Mouse (Mus musculus) left cerebral cortex, adult 18-20 months (tissue): ENCODE results near the gene Rtn4r. TPM values are rescaled to one million over a fixed set of nuclear protein-coding genes. Genes with fewer than 3 reads are reported as not detected.
A peak's percentile ranks its signal among the peaks of the same experiment; 100 is the strongest.

ENCODE experiments used
- DNase-seq, 2 experiments: peaks; one replicate each; pipeline ENCODE4 v3.0.0; 2021 to 2022; ENCODE audit warnings: low spot score in 2 of 2, mixed read lengths in 1 of 2
- total RNA-seq, 2 experiments: library from RNA; stranded (reverse); gene quantifications; 2 replicates each; pipeline ENCODE4 v1.2.3; 2021

The Rtn4r gene
- total RNA-seq, 2 experiments from 2014 or later: 128 to 135 TPM

DNA sequence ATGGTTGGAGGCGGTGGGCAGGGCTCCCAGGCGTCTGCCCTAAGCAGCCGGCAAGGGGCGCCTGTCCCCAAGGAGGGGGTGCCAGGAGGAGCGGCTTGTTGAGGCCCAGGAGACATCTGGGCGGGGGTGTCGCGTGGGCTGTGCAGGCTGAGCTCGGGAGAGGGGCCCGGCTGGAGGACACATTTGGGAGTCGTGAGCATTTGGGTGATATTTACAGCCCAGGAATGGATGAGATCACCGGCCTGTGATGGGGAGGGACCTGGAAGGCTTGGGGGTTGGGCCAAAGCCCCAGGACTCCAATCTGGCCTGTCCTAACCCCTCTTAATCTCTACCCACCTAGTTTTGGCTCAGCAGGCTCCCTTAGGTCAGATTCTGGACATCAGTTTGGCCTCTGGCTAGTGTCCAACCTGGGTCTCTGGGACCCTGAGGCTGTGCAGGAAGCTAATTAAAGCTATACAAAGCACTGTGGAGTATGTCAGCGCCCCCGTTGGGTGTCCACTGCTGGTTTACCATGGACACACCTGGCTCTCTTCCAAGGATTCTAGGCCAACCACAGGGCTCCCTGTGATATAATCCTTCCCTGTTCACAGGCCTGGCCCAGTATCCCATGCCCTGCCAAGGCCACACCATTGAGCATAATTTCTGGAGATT is 27.2 kb downstream of the Rtn4r start:
- peak; percentile 92 to 95 for DNase-seq

DNA sequence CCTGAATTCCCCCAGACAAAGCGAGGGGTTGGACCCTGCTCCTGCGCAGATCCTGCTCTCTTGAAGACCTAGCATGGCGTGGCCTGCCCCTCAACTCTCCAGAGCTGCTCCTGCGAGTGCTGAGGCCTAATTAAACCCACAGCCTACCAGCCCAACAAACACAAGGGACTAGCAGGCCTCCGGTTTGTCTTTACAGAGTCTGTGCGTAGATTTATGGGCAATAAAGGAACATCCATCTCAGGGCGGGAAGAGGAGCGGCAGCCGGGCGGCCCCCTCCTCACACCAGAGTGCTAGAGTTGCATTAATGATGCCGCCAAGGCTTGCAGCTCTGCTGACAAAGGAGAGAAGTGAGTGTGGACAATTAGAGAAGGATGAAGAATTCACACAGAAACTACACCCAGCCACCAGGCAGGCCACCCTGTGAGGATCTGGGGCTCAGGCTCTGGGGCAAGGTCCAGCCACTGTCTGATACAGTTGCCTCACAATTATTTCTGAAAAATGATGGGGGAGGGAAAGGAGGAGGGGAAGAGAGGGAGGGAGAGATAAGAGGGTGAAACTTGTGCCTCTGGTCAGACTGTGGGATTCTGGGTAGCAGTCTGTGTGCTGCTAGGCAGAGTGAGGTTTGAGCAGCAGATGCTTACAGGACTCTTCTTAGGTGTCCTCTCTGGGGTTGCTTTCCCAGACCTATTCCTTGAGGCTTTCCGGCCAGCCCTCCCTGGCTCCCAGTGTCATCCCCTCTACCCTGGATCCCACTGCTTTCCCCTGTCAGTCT is 29.3 kb downstream of the Rtn4r start:
- no peak for DNase-seq

DNA sequence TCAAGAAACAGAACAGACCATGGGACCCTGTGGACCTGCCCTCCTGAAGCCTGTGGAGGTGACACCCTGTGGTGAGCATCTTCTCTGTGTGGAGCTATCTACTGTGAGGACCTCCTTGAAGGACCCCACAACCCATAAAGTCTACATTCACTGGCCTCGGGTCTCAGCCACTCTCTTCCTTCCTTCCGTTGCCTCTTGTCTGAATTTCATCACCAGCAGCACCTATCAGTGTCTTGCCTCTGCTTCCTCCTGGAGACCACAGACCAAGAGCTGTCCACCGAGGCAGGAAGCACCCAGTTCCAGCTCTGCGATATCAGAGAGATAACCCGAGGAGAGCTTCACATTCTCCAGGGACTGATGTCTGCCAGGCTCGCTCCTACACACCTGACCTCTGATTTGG is 31.8 kb downstream of the Rtn4r start:
- no peak for DNase-seq

DNA sequence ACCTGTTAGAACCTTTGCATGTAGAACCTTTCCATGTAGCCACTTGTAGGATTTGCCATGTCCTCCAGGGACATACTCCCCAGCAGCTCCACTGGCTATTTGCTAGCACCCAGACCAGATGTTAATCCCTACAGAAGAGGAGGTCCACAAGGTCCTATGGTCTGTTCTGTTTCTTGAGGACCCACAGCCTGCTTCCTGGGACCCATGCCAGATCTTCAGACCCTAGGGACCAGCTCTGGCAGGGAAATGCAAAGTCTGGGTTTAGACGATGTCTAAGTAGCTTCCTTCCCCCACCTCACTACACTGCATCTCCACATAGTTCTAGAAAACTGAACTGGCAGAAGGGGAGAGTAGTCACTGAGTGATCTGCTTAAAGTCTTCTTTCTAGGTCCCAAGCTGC is 32.3 kb downstream of the Rtn4r start:
- no peak for DNase-seq

DNA sequence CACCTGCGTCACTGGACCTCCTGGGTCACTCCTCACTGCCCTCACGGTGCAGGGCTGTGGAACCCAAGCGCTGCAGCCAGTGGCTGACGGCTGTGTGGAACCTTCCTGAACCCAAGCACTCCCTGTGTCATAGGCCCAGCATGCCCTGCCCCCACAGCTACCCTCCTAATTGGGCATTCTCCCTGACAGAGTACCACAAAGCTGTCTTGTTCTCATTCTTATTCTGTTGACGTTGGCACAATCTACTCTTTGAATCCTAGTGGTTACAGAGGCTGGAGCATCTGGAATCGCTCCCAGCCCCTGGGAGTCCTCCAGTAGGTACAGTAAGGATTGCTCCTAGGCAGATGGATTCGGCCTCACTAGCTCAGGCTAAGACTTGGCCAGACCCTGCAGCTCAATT is 33.1 kb downstream of the Rtn4r start:
- no peak for DNase-seq

DNA sequence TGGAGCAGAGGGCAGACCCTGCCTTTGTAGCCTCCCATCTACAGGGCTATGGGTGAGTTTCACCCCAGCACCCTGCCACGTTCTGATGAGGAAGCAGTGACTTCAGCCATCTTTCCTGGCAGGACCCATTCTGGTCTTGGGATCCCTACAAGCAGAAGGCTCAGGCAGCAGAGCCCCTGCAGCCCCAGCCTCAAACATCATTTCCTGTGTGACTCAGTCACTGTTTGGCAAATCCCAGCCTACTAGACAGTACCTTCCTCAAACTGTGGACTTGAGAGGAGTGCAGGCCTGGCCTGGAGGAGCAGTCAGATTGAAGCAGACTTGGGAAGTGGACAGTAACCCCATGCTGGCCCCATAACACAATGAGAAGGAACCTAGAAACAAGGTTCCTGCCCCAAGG is 33.7 kb downstream of the Rtn4r start:
- DNase-seq: no peak

DNA sequence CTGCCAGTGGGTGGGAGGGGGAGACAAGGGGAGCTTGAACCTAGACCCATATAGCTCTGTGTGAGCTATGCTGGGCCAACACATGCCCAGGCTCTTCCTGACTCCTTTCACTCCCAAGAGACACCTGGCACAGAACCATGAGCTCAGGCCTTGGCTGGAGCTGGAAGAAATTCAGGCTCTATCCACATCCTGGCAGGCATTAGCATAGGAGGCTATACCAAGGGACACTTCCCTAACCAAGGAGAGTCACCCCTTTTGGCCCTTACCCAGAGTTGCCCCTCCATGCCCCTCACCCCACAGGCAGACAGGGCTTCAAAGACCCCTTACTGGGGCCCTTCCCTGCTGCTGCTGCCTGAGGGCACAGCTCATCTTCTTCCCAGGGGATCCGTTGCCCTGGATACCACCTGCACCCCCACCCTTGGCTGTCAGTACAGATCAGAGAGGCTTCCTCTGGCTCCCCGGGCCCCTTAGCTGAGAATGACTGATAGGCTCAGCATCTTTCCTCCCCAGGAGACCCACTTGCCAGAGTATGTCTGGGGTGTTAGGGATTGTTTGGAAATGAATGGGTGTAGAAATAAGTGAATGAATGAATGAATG is 37.3 kb downstream of the Rtn4r start:
- no peak for DNase-seq

DNA sequence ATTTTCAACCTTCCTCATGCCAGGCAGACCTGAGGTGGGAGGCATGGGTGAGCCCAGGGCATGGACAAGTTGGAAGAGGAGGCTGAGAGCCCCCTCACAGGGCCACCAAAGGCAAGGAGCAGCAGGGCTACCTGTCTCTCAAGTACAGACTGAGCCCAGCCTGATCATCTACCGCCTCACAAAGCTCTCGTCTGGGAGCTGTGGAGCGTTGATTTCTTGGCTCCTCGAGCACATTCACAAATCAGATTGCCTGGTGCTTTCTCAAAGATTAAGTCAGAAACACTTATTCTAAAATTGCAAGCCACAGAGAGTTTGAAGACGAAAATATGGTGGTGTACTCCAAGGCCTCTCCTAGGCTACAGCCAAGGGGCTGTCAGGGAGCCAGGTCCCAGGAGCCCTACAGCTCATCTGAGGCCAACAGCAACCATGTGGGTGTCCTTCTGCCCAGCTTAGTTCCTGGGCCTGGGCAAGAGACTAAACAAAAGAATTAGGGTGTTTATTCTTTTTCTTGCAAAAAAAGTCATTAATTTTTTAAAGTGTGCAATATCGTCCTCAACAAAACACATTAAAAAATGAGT is 39.3 kb downstream of the Rtn4r start:
- DNase-seq: no peak

DNA sequence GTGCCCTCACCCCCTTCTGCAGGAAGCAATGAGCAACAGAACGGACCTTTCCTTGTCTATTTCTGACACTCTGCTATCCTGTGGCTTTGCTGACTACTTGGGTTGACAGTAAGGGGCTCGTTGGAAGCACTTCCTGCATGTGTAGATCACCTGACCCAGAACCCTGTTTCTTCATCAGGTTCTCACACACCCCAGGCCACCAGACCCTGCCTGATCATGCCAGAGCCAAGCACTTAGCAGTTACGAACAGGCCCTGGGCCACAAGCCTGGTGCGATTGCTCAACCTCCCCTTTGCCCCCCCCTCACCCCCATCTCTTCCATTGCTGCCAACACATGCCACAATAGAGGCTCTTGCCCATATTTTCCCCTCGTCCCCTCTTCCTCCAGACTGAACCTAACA is 41.7 kb downstream of the Rtn4r start:
- no peak for DNase-seq

DNA sequence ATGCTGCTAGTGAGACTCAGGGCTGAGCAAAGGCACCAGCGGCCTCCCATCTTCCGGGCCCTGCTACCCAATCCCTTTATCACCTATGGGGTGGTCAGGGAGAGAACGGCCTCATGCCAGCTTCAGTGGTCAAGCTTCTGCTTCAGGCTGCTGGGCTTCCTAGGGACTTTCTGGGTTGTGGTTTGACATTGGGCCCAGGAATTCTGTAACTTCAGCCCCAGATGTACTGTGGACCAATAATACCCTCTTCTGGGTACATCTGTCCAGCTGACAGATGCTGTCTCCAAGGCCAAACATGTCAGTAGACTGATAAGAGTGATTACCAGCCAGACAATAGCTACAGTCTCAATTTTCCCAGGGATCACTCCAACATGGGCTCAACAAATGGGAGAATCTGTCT is 42.3 kb downstream of the Rtn4r start:
- DNase-seq: no peak

DNA sequence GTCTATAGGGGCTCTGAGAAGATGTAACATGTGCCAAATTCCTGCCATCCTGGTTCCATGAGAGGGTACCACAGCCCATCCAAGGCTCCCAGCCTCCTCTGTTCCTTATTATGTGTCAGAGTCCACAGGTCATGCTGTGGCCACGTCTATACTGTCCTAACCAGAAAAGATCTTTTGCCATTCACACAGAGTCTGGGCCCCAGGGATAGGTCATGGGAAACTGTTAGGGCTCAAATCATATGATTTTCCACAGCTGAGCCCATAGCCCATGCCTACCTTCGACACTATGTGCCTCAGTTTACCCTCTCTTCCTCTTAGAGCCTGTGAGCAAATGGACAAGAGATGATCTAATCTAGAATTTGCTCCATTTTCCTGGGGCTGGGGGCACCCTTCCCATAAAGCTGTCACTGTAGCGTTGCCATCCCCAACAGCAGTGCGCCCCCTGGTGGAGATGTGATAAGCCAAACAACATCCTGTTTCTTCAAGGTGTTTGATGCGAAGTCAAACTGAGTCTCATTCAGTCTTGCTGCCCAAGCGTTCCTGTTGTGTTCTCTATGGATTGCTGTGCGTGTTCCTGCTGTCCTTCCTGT is 44.9 kb downstream of the Rtn4r start:
- DNase-seq: peak; percentile 86 to 96

DNA sequence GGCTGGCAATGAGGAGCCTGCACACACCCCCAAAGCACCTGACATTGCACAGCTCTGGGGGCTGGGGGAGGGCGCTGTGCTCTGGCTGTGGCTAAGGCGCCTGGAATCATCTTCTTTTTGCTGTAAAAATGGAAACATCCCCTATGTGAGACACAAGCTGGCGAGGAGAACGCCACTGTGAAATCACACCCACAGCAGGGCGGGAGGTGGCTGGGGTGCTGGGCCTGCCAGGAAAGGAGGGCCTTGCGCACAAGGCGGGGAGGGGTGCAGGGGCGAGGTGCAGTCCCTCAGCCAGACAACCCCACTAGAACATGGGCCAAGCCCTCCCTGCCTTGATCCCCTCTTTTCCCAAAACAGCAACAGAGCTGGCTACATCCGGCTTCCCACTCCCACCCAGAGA is 45.8 kb downstream of the Rtn4r start:
- peak; percentile 75 to 88 for DNase-seq

DNA sequence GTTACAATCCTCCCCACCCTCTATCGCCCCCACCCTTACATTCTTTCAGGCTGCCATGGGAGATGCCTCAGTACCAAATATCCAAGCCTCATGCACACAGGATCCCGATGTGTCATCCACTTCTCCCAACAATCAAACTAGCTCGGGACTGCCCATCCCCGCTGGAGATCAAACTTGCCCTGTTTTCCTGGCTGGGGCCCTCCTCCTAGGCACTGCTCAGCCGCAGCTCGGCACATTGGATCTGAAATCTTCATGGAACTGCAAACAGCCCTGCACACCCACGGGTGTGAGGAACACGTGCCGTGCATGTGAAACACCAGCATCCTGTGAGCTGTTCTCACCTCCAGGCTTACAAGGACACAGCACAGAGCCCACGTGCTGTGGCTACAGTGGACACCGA is 46.3 kb downstream of the Rtn4r start:
- peak; percentile 70 to 79 for DNase-seq

DNA sequence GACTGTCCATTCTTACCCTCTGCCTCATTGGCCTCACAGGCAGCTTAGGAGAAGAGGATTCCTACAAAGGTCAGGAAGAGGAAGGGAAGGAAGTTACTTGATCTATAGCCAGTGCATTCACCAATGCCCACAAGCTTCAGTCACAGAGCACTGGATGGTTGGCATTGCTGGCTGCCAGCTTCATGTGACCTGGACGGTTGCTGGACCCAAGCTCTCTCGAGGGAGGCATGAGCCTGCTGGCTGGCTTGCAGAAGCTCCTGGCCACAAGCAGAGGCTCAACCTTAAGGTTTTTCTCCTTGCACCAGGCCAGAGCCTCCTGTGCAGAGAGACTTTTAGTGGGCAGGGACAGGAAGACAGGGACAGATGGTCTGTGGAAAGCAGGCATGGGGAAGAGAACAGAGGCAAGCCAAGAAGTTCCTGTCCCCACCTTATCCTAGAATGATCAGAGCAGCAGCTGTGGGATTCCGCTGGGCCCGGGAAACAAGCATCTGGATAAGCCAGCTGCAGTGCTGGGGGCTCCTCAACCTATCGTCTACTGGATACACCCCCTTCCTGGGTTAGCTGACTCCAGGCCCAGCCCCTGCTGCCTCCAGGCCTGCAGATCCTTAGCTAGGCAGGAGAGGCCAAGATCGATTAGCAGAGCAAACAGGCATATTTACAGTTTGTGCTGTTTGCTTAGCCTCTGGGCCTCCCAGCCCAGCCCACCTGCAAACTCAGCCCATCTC is 48.5 kb downstream of the Rtn4r start:
- peak in 1 of 2 experiments; percentile 42 for DNase-seq

DNA sequence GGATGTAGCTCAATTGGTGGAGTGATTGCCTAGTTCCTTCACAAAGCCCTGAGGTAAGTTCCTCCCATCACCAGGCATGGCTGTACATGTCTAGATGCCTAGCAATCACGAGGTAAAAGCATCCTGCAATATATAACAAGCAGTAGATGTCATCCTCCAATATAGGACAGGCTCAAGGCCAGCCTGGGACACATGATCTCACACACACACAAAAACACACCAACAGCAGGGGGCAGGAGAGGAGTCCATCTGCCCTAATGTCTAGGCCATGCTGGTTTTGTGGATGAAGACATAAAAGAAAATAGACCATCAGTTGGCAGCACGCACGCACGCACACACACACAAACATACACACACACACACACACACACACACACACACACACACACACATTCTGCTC is 49.3 kb downstream of the Rtn4r start:
- DNase-seq: no peak

DNA sequence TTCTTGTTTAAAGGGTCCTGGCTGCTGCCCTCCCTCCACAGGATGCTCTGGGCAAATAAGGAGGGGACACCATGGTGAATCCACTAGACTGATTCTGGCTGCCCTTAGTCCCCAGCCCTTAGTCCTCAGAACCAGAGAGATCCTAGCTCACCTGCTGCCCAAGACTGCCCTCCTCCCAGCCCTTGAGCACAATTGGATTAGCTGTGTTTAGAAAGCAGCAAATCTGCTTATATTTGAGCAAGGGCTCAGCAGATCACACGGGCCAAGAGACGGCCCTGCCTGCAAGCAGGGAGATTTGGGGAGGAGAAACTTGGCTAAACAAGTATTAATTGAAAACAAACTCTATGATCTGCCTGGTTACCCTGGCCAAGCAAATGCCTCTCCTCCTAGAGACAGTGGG is 52.1 kb downstream of the Rtn4r start:
- DNase-seq: no peak

DNA sequence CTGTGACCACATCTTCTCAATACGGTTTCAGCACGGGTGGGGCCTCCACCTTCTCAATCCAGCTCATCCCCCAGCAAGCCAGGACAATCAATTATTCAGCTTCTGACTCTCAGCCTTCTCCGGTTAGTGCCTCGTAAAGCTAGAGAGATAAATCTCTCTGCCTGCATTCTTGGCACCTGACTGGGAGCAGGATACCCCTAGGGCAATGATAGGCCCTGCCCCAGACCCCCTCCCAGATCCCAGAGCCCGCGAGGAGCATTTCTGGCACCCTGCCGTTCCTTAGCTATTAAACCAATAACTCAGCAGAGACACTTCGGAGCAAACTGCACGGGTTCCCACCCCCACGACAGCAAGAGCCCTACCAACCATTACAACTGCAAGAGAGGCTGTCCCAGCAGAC is 54.0 kb downstream of the Rtn4r start:
- DNase-seq: no peak

DNA sequence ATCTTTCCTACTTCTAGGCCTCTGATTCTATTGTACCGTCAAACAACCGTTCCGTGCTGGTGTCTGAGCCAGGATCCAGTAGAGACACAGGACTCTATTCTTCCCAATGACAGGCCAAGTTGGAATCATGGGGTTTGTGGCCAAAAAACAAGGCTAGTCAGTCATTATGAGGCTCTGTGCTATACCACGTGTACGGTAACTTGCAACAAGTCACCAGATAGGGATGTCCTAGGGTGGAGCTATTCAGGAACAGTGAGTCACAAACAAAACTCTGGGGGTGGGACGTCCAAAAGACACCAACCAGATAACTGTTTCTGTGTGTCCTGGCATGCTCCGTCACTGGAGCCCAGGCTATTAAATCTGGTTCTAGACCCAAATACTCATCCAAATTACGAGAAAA is 55.3 kb downstream of the Rtn4r start:
- DNase-seq: no peak

DNA sequence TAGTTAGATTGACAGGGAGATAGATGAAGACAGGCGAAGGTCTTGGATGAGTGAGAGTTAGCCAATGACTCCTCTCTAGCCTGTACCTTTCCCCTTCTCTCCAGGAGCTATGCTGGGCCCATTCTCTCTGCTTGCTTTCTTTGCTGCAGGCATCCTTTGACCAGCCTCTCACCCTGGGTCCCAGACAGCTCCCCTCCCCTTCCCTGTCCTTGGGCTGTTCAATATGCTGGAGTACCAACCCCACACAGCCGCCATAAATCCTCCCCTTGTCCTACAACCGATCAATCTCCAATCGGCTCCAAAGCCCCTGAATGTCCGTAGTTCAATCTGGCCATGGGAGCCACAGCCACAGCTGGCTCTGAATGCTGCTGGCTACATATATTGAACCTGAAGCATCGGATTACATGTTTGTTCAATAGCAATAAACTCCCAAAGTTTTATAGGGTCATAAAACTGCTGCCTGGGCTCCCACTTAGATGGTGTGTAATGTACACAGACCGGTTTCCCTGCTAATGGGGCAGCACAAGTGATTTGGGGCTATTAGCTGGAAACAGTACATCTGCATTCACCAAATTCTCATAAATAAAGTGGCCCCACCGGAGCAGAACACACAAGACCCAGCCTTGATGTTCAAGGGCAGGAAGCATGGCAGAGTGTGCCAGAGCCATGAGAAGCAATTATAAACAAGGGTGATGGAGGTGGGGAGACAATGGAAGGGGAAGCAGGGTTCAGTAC is 58.4 kb downstream of the Rtn4r start:
- no peak for DNase-seq

DNA sequence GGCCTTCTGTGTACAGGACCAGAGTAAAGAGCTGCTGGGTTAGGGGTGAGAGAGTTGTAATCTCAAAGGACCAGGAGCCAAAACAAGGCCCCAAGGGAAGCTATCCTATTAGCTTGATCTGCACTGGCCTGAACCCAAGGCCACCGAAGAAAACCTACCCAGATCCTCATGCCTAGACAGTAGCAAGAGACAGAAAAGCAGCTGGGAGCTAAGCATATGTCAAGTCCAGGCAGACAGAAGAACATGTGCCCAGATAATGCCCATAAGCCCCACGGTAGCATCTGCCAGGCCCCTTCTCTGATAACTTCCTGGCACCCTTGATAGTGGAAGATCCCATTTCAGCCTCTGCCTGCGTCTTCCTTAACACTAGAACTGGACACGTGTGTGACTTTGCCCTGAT is 59.4 kb downstream of the Rtn4r start:
- DNase-seq: no peak

DNA sequence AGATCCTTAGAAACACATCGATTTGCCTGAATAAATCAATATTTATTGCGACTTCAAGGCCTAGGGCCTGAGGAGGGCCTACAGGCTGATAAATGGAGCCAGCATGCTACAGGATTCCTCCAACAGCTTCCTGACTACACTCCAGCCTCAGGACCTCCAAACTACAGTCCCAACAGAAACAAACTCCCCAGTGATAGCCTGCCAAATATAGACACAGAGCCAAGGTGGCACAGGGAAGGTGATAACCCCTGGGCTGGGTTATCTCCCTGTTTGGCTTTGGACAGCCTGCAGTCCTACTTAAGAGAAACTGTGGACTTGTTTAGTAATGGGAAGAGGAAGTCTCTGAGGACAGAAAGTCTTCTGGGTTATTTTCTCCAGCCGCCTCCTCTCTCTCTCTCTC is 59.8 kb downstream of the Rtn4r start:
- DNase-seq: no peak
